Mouse (Mus musculus) embryo, embryonic 9.5 days (tissue): ENCODE data around the gene St6galnac3.

Experiments
- DNase-seq: peaks from one replicate; pipeline ENCODE4 v3.0.0-alpha.2; 2017; ENCODE audit errors: extremely low spot score

St6galnac3 gene

GRCm38 (mm10) chr3:153161676-153162075 is 563.3 kb downstream of the St6galnac3 start:
- DNase-seq, result no peak

GRCm38 (mm10) chr3:153160683-153161082 is 564.3 kb downstream of the St6galnac3 start:
- DNase-seq, result no peak

- DNase-seq, result peak; percentile 55
Observed at GRCm38 (mm10) chr3:153148887-153149286, 576.1 kb downstream of the St6galnac3 start.
